Mouse (Mus musculus) right cerebral cortex, postnatal 25 days (tissue): ENCODE data around the gene Gzmg.
"Not testable (repeated sequence)": the region's sequence is repeated elsewhere in the genome, so short reads cannot be mapped to it uniquely, and the experiment has no call there.

Experiments used
- DNase-seq: peaks from one replicate; pipeline ENCODE4 v3.0.0; 2022

The Gzmg gene

GRCm38 (mm10) chr14:56159479-56159878, at the start of gene Gzmg:
Gene Gzmg, minus strand, starts transcription at chr14:56159579.
- DNase-seq = not testable (repeated sequence)

- no peak for DNase-seq
Measured at GRCm38 (mm10) chr14:56205613-56206012, 46.2 kb upstream of the Gzmg start.

GRCm38 (mm10) chr14:56205021-56205420, 45.6 kb upstream of the Gzmg start:
- DNase-seq = not testable (repeated sequence)

GRCm38 (mm10) chr14:56203975-56204374, 44.6 kb upstream of the Gzmg start:
- DNase-seq = peak; percentile 31

- no peak for DNase-seq
Measured at GRCm38 (mm10) chr14:56186946-56187345, 27.6 kb upstream of the Gzmg start.

GRCm38 (mm10) chr14:56186521-56186920, 27.1 kb upstream of the Gzmg start:
- no peak for DNase-seq

- not testable (repeated sequence) for DNase-seq
Measured at GRCm38 (mm10) chr14:56177651-56178050, 18.3 kb upstream of the Gzmg start.

GRCm38 (mm10) chr14:56174499-56174898, 15.1 kb upstream of the Gzmg start, which contains the start of gene Gzmn:
Gene Gzmn, minus strand, starts transcription at chr14:56174599.
- no peak for DNase-seq

GRCm38 (mm10) chr14:56173396-56173795, 14.0 kb upstream of the Gzmg start:
- DNase-seq = no peak

GRCm38 (mm10) chr14:56172744-56173143, 13.4 kb upstream of the Gzmg start:
- DNase-seq = no peak

GRCm38 (mm10) chr14:56168009-56168408, 8.6 kb upstream of the Gzmg start:
- no peak for DNase-seq

- no peak for DNase-seq
Measured at GRCm38 (mm10) chr14:56162109-56162508, 2.7 kb upstream of the Gzmg start.

- DNase-seq = no peak
Measured at GRCm38 (mm10) chr14:56155340-56155739, 4.0 kb downstream of the Gzmg start.

- not testable (repeated sequence) for DNase-seq
Measured at GRCm38 (mm10) chr14:56133675-56134074, 25.7 kb downstream of the Gzmg start.

- DNase-seq = not testable (repeated sequence)
Measured at GRCm38 (mm10) chr14:56132508-56132907, 26.9 kb downstream of the Gzmg start, which contains the start of gene Gzmd. Gene Gzmd, minus strand, starts transcription at chr14:56132608.

GRCm38 (mm10) chr14:56128341-56128740, 31.0 kb downstream of the Gzmg start:
- DNase-seq = no peak

GRCm38 (mm10) chr14:56123516-56123915, 35.9 kb downstream of the Gzmg start:
- no peak for DNase-seq

- no peak for DNase-seq
Measured at GRCm38 (mm10) chr14:56120525-56120924, 38.9 kb downstream of the Gzmg start, which contains the start of gene Gzme. Gene Gzme, minus strand, starts transcription at chr14:56120625.

GRCm38 (mm10) chr14:56115531-56116310, 43.7 kb downstream of the Gzmg start:
- not testable (repeated sequence) for DNase-seq
